Mouse (Mus musculus) myocyte (in vitro differentiated cells): Measurements from ENCODE around the gene Ung. TPM values are rescaled to one million over a fixed set of nuclear protein-coding genes. Genes with fewer than 3 reads are reported as not detected.

Source experiments
- H3K27me3 ChIP-seq: one replicate; pipeline ENCODE4 v1.6.1; 2011; ENCODE audit not compliant: control insufficient read depth, insufficient read depth, insufficient read length
- H3K36me3 ChIP-seq: one replicate; pipeline ENCODE4 v1.6.1; 2011; ENCODE audit not compliant: control insufficient read depth, insufficient read depth
- H3K4me2 ChIP-seq: one replicate; pipeline ENCODE4 v1.6.1; 2011; ENCODE audit warnings: low read depth, control low read depth
- H3K4me3 ChIP-seq: one replicate; pipeline ENCODE4 v1.5.1; 2011; ENCODE audit warnings: mild to moderate bottlenecking, control low read depth, moderate library complexity
- H3K79me2 ChIP-seq: one replicate; pipeline ENCODE4 v1.6.1; 2011; ENCODE audit not compliant: control insufficient read depth, insufficient read depth
- H3ac ChIP-seq: one replicate; pipeline ENCODE4 v1.6.1; 2011; ENCODE audit not compliant: control insufficient read depth, insufficient read length
- CEBPB ChIP-seq: IDR thresholded peaks from 2 replicates; pipeline ENCODE4 v1.6.1; 2011; ENCODE audit warnings: mild to moderate bottlenecking, moderate library complexity; ENCODE audit not compliant: poor library complexity, insufficient read depth, severe bottlenecking
- E2F4 ChIP-seq: IDR thresholded peaks from one replicate; pipeline ENCODE4 v1.6.1; 2011; ENCODE audit warnings: mild to moderate bottlenecking, control low read depth, moderate library complexity; ENCODE audit not compliant: insufficient read depth
- MAX ChIP-seq: IDR thresholded peaks from one replicate; pipeline ENCODE4 v1.6.1; 2011; ENCODE audit warnings: low read depth, mild to moderate bottlenecking, control low read depth
- MYOD1 ChIP-seq, 3 experiments: IDR thresholded peaks; one replicate each; pipeline ENCODE4 v1.6.1; 2011; ENCODE audit warnings: control low read depth in 2 of 3, low read depth in 2 of 3, mild to moderate bottlenecking in 2 of 3, moderate library complexity in 1 of 3; ENCODE audit not compliant: insufficient read length in 2 of 3, control insufficient read depth in 1 of 3
- MYOG ChIP-seq, 3 experiments: IDR thresholded peaks; one replicate each; pipeline ENCODE4 v1.6.1; 2011; ENCODE audit warnings: control low read depth in 2 of 3, low read depth in 2 of 3, mild to moderate bottlenecking in 2 of 3; ENCODE audit not compliant: insufficient read length in 2 of 3, control insufficient read depth in 1 of 3, insufficient read depth in 1 of 3
- POLR2A ChIP-seq: IDR thresholded peaks from one replicate; pipeline ENCODE4 v1.6.1; 2011; ENCODE audit warnings: low read depth, mild to moderate bottlenecking, control low read depth, moderate library complexity; ENCODE audit not compliant: insufficient read length
- POLR2AphosphoS2 ChIP-seq: IDR thresholded peaks from one replicate; pipeline ENCODE4 v1.6.1; 2011; ENCODE audit warnings: low read depth, control low read depth; ENCODE audit not compliant: insufficient read length
- REST ChIP-seq: IDR thresholded peaks from one replicate; pipeline ENCODE4 v1.6.1; 2011; ENCODE audit warnings: mild to moderate bottlenecking, control low read depth, moderate library complexity; ENCODE audit not compliant: insufficient read depth, insufficient read length
- SRF ChIP-seq: IDR thresholded peaks from one replicate; pipeline ENCODE4 v1.6.1; 2011; ENCODE audit warnings: low read depth; ENCODE audit not compliant: control insufficient read depth, insufficient read length
- TCF12 ChIP-seq: IDR thresholded peaks from one replicate; pipeline ENCODE4 v1.6.1; 2011; ENCODE audit warnings: mild to moderate bottlenecking, control low read depth; ENCODE audit not compliant: poor library complexity, insufficient read depth, severe bottlenecking
- TCF3 ChIP-seq: IDR thresholded peaks from one replicate; pipeline ENCODE4 v1.6.1; 2011; ENCODE audit warnings: low read depth, control low read depth; ENCODE audit not compliant: insufficient read length
- USF1 ChIP-seq: IDR thresholded peaks from one replicate; pipeline ENCODE4 v1.6.1; 2011; ENCODE audit warnings: low read depth, mild to moderate bottlenecking, control low read depth, moderate library complexity
- polyA plus RNA-seq: library from polyadenylated mRNA; unstranded; fragments of >200 nt; fragmentation: generic; extraction: Trizol; gene quantifications from one replicate; pipeline ENCODE4 v1.2.1, GENCODE M21; 2012; ENCODE audit warnings: missing spikeins

Gene Ung
- polyA plus RNA-seq, result 2.7 TPM

GRCm38 (mm10) chr5:114130211-114130605 is at the start of gene Ung:
Gene Ung (plus strand): TSS chr5:114130386.
- H3ac ChIP-seq, result peak within 1 kb of the TSS; percentile 25
- H3K27me3 ChIP-seq, result no peaks in the 10 kb centered on the region
- H3K36me3 ChIP-seq, result no peaks in the 10 kb centered on the region
- H3K4me3 ChIP-seq, result peak within 1 kb of the TSS; percentile 19
- TF ChIP-seq TCF12, result no peak
- no peak for TF ChIP-seq POLR2A
- TF ChIP-seq POLR2AphosphoS2, result no peak
- TF ChIP-seq E2F4, result no peak
- TF ChIP-seq MYOG (IDR thresholded peaks at IDR 0.05; ENCODE audit: control insufficient read depth in 1 of 3, insufficient read depth in 1 of 3, insufficient read length in 2 of 3, low read depth in 2 of 3), result no peak
- no peak for TF ChIP-seq CEBPB
- no peak for TF ChIP-seq SRF
- no peak for TF ChIP-seq REST
- no peak for TF ChIP-seq TCF3
- no peak for TF ChIP-seq MAX
- no peak for TF ChIP-seq MYOD1 (IDR thresholded peaks at IDR 0.05; ENCODE audit: control insufficient read depth in 1 of 3, insufficient read length in 2 of 3, low read depth in 2 of 3)
- no peak for TF ChIP-seq USF1
- peak within 1 kb of the TSS; percentile 92 for H3K4me2 ChIP-seq
- no peaks in the 10 kb centered on the region for H3K79me2 ChIP-seq

- TF ChIP-seq SRF, result no peak
- no peak for TF ChIP-seq CEBPB
- no peak for TF ChIP-seq MYOG (IDR thresholded peaks at IDR 0.05; ENCODE audit: control insufficient read depth in 1 of 3, insufficient read depth in 1 of 3, insufficient read length in 2 of 3, low read depth in 2 of 3)
- no peak for TF ChIP-seq REST
- TF ChIP-seq TCF3, result no peak
- no peak for TF ChIP-seq POLR2AphosphoS2
- no peak for TF ChIP-seq TCF12
- TF ChIP-seq USF1, result no peak
- no peak for TF ChIP-seq POLR2A
- no peak for TF ChIP-seq E2F4
- TF ChIP-seq MYOD1 (IDR thresholded peaks at IDR 0.05; ENCODE audit: control insufficient read depth in 1 of 3, insufficient read length in 2 of 3, low read depth in 2 of 3), result no peak
- TF ChIP-seq MAX, result no peak
- no peak overlapping the region for H3K4me3 ChIP-seq
- H3ac ChIP-seq, result no peak overlapping the region
These were observed 44.7 kb upstream of the Ung start for GRCm38 (mm10) chr5:114085501-114085900.

DNA sequence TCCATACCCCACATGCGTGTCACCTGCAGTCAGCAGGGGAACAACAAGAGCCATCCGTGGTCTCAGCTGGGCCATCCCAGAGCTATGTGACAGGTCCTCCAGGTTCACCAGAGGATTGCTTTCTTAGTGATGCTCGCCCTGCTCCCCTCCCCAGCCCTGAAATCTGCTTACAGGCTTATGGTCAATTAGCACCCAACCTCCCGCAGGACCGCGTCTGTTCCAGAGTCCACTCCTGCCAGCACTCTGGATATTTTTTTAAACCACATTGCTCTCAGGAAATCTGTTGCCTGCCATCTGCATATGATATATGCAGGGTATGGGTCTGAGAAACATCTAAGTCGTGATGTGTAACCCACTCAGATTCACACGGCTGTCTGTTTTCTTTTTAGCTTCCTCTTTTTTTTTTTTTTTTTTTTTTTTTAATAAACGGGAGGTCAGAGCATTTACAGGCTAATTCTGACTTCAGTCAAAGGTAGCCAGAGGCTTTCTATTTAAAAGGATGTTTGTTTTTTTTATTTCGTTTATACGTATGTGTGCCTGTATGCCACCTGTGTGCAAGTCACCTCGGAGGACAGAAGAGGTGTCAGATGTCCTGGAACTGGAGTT is 42.2 kb upstream of the Ung start:
- no peak overlapping the region for H3K4me2 ChIP-seq
- H3K4me3 ChIP-seq, result no peak overlapping the region
- no peaks in the 10 kb centered on the region for H3K36me3 ChIP-seq
- peaks cover 34% of the 10 kb centered on the region for H3K27me3 ChIP-seq
- H3K79me2 ChIP-seq, result no peaks in the 10 kb centered on the region
- TF ChIP-seq SRF, result no peak
- TF ChIP-seq POLR2AphosphoS2, result no peak
- TF ChIP-seq USF1, result no peak
- TF ChIP-seq MAX, result no peak
- no peak for TF ChIP-seq E2F4
- no peak for TF ChIP-seq TCF3
- no peak for TF ChIP-seq CEBPB
- TF ChIP-seq MYOG (IDR thresholded peaks at IDR 0.05; ENCODE audit: control insufficient read depth in 1 of 3, insufficient read depth in 1 of 3, insufficient read length in 2 of 3, low read depth in 2 of 3), result no peak
- no peak for TF ChIP-seq POLR2A
- TF ChIP-seq MYOD1 (IDR thresholded peaks at IDR 0.05; ENCODE audit: control insufficient read depth in 1 of 3, insufficient read length in 2 of 3, low read depth in 2 of 3), result no peak
- TF ChIP-seq REST, result no peak
- TF ChIP-seq TCF12, result no peak
- no peak overlapping the region for H3ac ChIP-seq

More at GRCm38 (mm10) chr5:114085501-114085900, 44.7 kb upstream of the Ung start:
- H3K79me2 ChIP-seq, result no peaks in the 10 kb centered on the region
- H3K27me3 ChIP-seq, result peaks cover 35% of the 10 kb centered on the region
- no peak overlapping the region for H3K4me2 ChIP-seq
- H3K36me3 ChIP-seq, result no peaks in the 10 kb centered on the region

GRCm38 (mm10) chr5:114090421-114091013 is 39.7 kb upstream of the Ung start:
- no peaks in the 10 kb centered on the region for H3K36me3 ChIP-seq
- no peak overlapping the region for H3K4me2 ChIP-seq

More at GRCm38 (mm10) chr5:114090421-114091013, 39.7 kb upstream of the Ung start:
- Histone ChIP-seq H3ac (no peak overlapping the region), H3K27me3 (peaks cover 27% of the 10 kb centered on the region), H3K4me3 (no peak overlapping the region), H3K79me2 (no peaks in the 10 kb centered on the region)
- no peak for TF ChIP-seq TCF3
